ENCODE assay signal across 7 mouse cellular contexts in genomic region chr15:98533035-98533531, GRCm38 (mm10). TPM values are rescaled to one million over a fixed set of nuclear protein-coding genes. Genes with fewer than 3 reads are reported as not detected.
DNase-seq lines count a peak whose midpoint lies in the region; ATAC-seq and TF ChIP-seq lines count a peak whose summit lies in the region.

No protein-coding gene starts in this region.

- ATAC-seq in lung, embryonic 14.5 days (ENCODE audit: insufficient read depth), result no peak
- ATAC-seq in heart, embryonic 15.5 days (replicated peaks; ENCODE audit: insufficient number of reproducible peaks, insufficient read depth, low FRiP score, low read depth), result no peak

- WGBS in lung, embryonic 14.5 days, result under 1% methylated on average over 18 of the region's 18 CpGs
- WGBS in heart, embryonic 15.5 days, result under 1% methylated on average over 18 of the region's 18 CpGs
- WGBS in midbrain, embryonic 10.5 days, result under 1% methylated on average over 18 of the region's 18 CpGs

- H3K9ac ChIP-seq in lung, embryonic 14.5 days, result peak overlapping the region; percentile 87
- H3K9ac ChIP-seq in heart, embryonic 15.5 days, result peak overlapping the region; percentile 93

- no peaks in the 10 kb centered on the region for H3K27me3 ChIP-seq in lung, embryonic 14.5 days (ENCODE audit: insufficient read depth, low read length)
- H3K27me3 ChIP-seq in heart, embryonic 15.5 days, result no peaks in the 10 kb centered on the region
- H3K27me3 ChIP-seq in midbrain, embryonic 10.5 days (ENCODE audit: low read depth, poor library complexity, severe bottlenecking), result no peaks in the 10 kb centered on the region

- H3K4me2 ChIP-seq in lung, embryonic 14.5 days, result peak overlapping the region; percentile 76
- peak overlapping the region; percentile 83 for H3K4me2 ChIP-seq in heart, embryonic 15.5 days

- H3K27ac ChIP-seq in lung, embryonic 14.5 days (ENCODE audit: low read depth), result peak overlapping the region; percentile 98; the same call in 1 of the 2 replicates
- H3K27ac ChIP-seq in heart, embryonic 15.5 days, result peak overlapping the region; percentile 99
- peak overlapping the region; percentile 99 for H3K27ac ChIP-seq in midbrain, embryonic 10.5 days (replicated peaks)

- H3K9me3 ChIP-seq in lung, embryonic 14.5 days (ENCODE audit: low read depth, low read length), result no peaks in the 10 kb centered on the region
- H3K9me3 ChIP-seq in heart, embryonic 15.5 days (replicated peaks), result no peaks in the 10 kb centered on the region
- H3K9me3 ChIP-seq in midbrain, embryonic 10.5 days (replicated peaks), result no peaks in the 10 kb centered on the region

- peak overlapping the region; percentile 80 for H3K4me3 ChIP-seq in lung, embryonic 14.5 days (ENCODE audit: low read depth, low read length)
- H3K4me3 ChIP-seq in heart, embryonic 15.5 days, result peak overlapping the region; percentile 94
- peak overlapping the region; percentile 89 for H3K4me3 ChIP-seq in midbrain, embryonic 10.5 days

- DNase-seq in lung, embryonic 14.5 days, result peak; percentile 38
- no peak for DNase-seq in lung, postnatal 4 days
- DNase-seq in brain, embryonic 14.5 days (ENCODE audit: low read depth), result peak; percentile 21
- DNase-seq in midbrain, embryonic 10.5 days (ENCODE audit: low spot score), result peak; percentile 21
- DNase-seq in spleen, adult 18-20 months, result no peak
- DNase-seq in urinary bladder, postnatal 36 days (ENCODE audit: low spot score in 2 of 2), result no peak

- TF ChIP-seq POLR2A in brain, embryonic 14.5 days (IDR thresholded peaks at IDR 0.05; ENCODE audit: borderline replicate concordance, extremely low read depth, insufficient read depth, insufficient read length, poor library complexity, severe bottlenecking), result no peak

- H3K36me3 ChIP-seq in lung, embryonic 14.5 days (ENCODE audit: insufficient read depth), result peaks cover 45% of the 10 kb centered on the region
- H3K36me3 ChIP-seq in heart, embryonic 15.5 days, result peaks cover 37% of the 10 kb centered on the region
- H3K36me3 ChIP-seq in midbrain, embryonic 10.5 days, result peaks cover 49% of the 10 kb centered on the region

- H3K4me1 ChIP-seq in lung, embryonic 14.5 days (ENCODE audit: insufficient read depth), result peaks cover 3% of the 10 kb centered on the region; the same call in 1 of the 2 replicates
- peaks cover 10% of the 10 kb centered on the region for H3K4me1 ChIP-seq in heart, embryonic 15.5 days (replicated peaks)
- H3K4me1 ChIP-seq in midbrain, embryonic 10.5 days, result peaks cover 15% of the 10 kb centered on the region

- TF ChIP-seq CTCF in lung, embryonic 14.5 days (IDR thresholded peaks at IDR 0.05; ENCODE audit: low read depth), result no peak
- TF ChIP-seq CTCF in brain, embryonic 14.5 days (IDR thresholded peaks at IDR 0.05; ENCODE audit: borderline replicate concordance, extremely low read depth, insufficient read depth, insufficient read length), result no peak

RNA-seq across cellular contexts. Expression of gene Kansl2, which starts 1.0 kb away (rescaled TPM):
- polyA plus RNA-seq in lung, embryonic 14.5 days (2014; fragmentation: Nextera tagmentation; extraction: Ambion mirVana), result 113 and 121 TPM in 2 replicates
- polyA plus RNA-seq in brain, embryonic 14.5 days (2012; rRNA removed), result 106 and 115 TPM in 2 replicates
- polyA plus RNA-seq in heart, embryonic 15.5 days (2015; fragmentation: Nextera tagmentation; extraction: Ambion mirVana), result 70.0 and 81.2 TPM in 2 replicates
- polyA plus RNA-seq in midbrain, embryonic 10.5 days (2016; fragmentation: Nextera tagmentation; extraction: Ambion mirVana), result 139 and 150 TPM in 2 replicates

RNA-seq across cellular contexts. Expression of gene Ccnt1, which starts 37.6 kb away (rescaled TPM):
- 57.7 and 58.5 TPM in 2 replicates for polyA plus RNA-seq in lung, embryonic 14.5 days (2014; fragmentation: Nextera tagmentation; extraction: Ambion mirVana)
- 25.5 and 29.5 TPM in 2 replicates for polyA plus RNA-seq in brain, embryonic 14.5 days (2012; rRNA removed)
- 33.2 and 38.0 TPM in 2 replicates for polyA plus RNA-seq in heart, embryonic 15.5 days (2015; fragmentation: Nextera tagmentation; extraction: Ambion mirVana)
- polyA plus RNA-seq in midbrain, embryonic 10.5 days (2016; fragmentation: Nextera tagmentation; extraction: Ambion mirVana), result 59.0 and 61.3 TPM in 2 replicates

RNA-seq across cellular contexts. Expression of gene 4930415O20Rik, which starts 37.7 kb away (rescaled TPM):
- polyA plus RNA-seq in lung, embryonic 14.5 days (2014; fragmentation: Nextera tagmentation; extraction: Ambion mirVana), result 0.50 TPM in 1 of 2 replicates, not detected in the other
- polyA plus RNA-seq in brain, embryonic 14.5 days (2012; rRNA removed), result not detected in 2 replicates
- polyA plus RNA-seq in heart, embryonic 15.5 days (2015; fragmentation: Nextera tagmentation; extraction: Ambion mirVana), result 0.40 and 0.74 TPM in 2 replicates
- 0.43 TPM in 1 of 2 replicates, not detected in the other for polyA plus RNA-seq in midbrain, embryonic 10.5 days (2016; fragmentation: Nextera tagmentation; extraction: Ambion mirVana)

RNA-seq across cellular contexts. Expression of gene Olfr279, which starts 40.9 kb away (rescaled TPM):
- polyA plus RNA-seq in lung, embryonic 14.5 days (2014; fragmentation: Nextera tagmentation; extraction: Ambion mirVana), result not detected in 2 replicates
- polyA plus RNA-seq in brain, embryonic 14.5 days (2012; rRNA removed), result not detected in 2 replicates
- not detected in 2 replicates for polyA plus RNA-seq in heart, embryonic 15.5 days (2015; fragmentation: Nextera tagmentation; extraction: Ambion mirVana)
- not detected in 2 replicates for polyA plus RNA-seq in midbrain, embryonic 10.5 days (2016; fragmentation: Nextera tagmentation; extraction: Ambion mirVana)

RNA-seq across cellular contexts. Expression of gene Lalba, which starts 50.6 kb away (rescaled TPM):
- 0.50 and 0.68 TPM in 2 replicates for polyA plus RNA-seq in lung, embryonic 14.5 days (2014; fragmentation: Nextera tagmentation; extraction: Ambion mirVana)
- not detected in 2 replicates for polyA plus RNA-seq in brain, embryonic 14.5 days (2012; rRNA removed)
- not detected in 2 replicates for polyA plus RNA-seq in heart, embryonic 15.5 days (2015; fragmentation: Nextera tagmentation; extraction: Ambion mirVana)
- polyA plus RNA-seq in midbrain, embryonic 10.5 days (2016; fragmentation: Nextera tagmentation; extraction: Ambion mirVana), result 0.47 TPM in 1 of 2 replicates, not detected in the other

Comparison
In these comparisons a context has a peak if more than half of its experiments do, and no peak if none do; other contexts are left out.
1. DNase-seq: peak in lung, embryonic 14.5 days (single experiment), brain, embryonic 14.5 days (single experiment) and midbrain, embryonic 10.5 days (single experiment); none in lung, postnatal 4 days (0 of 2), spleen, adult 18-20 months (0 of 2) and urinary bladder, postnatal 36 days (0 of 2).
2. Peak in every context shown above with its lines, with median percentiles within 50 percentile points of each other: H3K27ac ChIP-seq and H3K4me3 ChIP-seq.